Mouse (Mus musculus) CH12.LX (cell line): ENCODE measurements around the gene Hdhd3. TPM values are rescaled to one million over a fixed set of nuclear protein-coding genes. Genes with fewer than 3 reads are reported as not detected.

ENCODE experiments used
- DNase-seq: peaks from one replicate; pipeline ENCODE4 v3.0.0-alpha.2; 2013; ENCODE audit errors: extremely low read depth
- H3K27ac ChIP-seq: 2 replicates; pipeline ENCODE4 v1.5.1; 2012; ENCODE audit warnings: low read depth, mild to moderate bottlenecking, control low read depth, moderate library complexity; ENCODE audit not compliant: insufficient read depth
- H3K27me3 ChIP-seq: replicated peaks from 2 replicates; pipeline ENCODE3; 2012; ENCODE audit warnings: inconsistent platforms
- H3K36me3 ChIP-seq, 2 experiments: replicated peaks in 1 of 2; 2 replicates each; pipeline versions ENCODE3 to v1.6.1; 2012; ENCODE audit warnings: inconsistent platforms in 1 of 2, low read length in 1 of 2, mild to moderate bottlenecking in 1 of 2, mixed read lengths in 1 of 2, moderate library complexity in 1 of 2; ENCODE audit not compliant: control insufficient read depth in 1 of 2, insufficient read depth in 1 of 2
- H3K4me1 ChIP-seq, 2 experiments: 2 replicates each; pipeline ENCODE4 v1.6.1; 2012; ENCODE audit warnings: inconsistent platforms in 1 of 2, moderate library complexity in 1 of 2; ENCODE audit not compliant: insufficient read depth in 2 of 2, control insufficient read depth in 1 of 2
- H3K4me2 ChIP-seq: 2 replicates; pipeline ENCODE4 v1.6.1; 2012; ENCODE audit warnings: low read depth, mild to moderate bottlenecking, control low read depth; ENCODE audit not compliant: poor library complexity, insufficient read depth, severe bottlenecking
- H3K4me3 ChIP-seq, 3 experiments: fragments of 150-350 bp in 1 of 3; sonication (generic) in 1 of 3; replicated peaks in 1 of 3; 2 replicates each; pipeline versions ENCODE3 to v1.5.1; 2011 to 2012; ENCODE audit warnings: low read depth in 2 of 3, low read length in 2 of 3, mild to moderate bottlenecking in 2 of 3, moderate library complexity in 2 of 3, control low read depth in 1 of 3, improper control_type of control experiment in 1 of 3, inconsistent platforms in 1 of 3, mixed read lengths in 1 of 3; ENCODE audit not compliant: poor library complexity in 1 of 3
- H3K79me2 ChIP-seq: replicated peaks from 2 replicates; pipeline ENCODE4 v1.6.1; 2012; ENCODE audit warnings: mild to moderate bottlenecking, moderate library complexity; ENCODE audit not compliant: control insufficient read depth, poor library complexity, insufficient read depth, severe bottlenecking; ENCODE audit errors: extremely low read depth
- H3K9ac ChIP-seq: 2 replicates; pipeline ENCODE4 v1.6.1; 2012; ENCODE audit warnings: low read depth, mild to moderate bottlenecking, control low read depth, moderate library complexity; ENCODE audit not compliant: insufficient read depth
- H3K9me3 ChIP-seq: replicated peaks from 2 replicates; pipeline ENCODE3; 2012; ENCODE audit warnings: low read length, inconsistent platforms, mixed read lengths
- BHLHE40 ChIP-seq: IDR thresholded peaks from 2 replicates; pipeline ENCODE4 v1.6.1; 2011; ENCODE audit warnings: mild to moderate bottlenecking, low read depth, low read length, improper control_type of control experiment
- E2F4 ChIP-seq: IDR thresholded peaks from 2 replicates; pipeline ENCODE4 v1.6.1; 2011; ENCODE audit warnings: low read depth, low read length, improper control_type of control experiment; ENCODE audit not compliant: insufficient replicate concordance
- ELF1 ChIP-seq: IDR thresholded peaks from 2 replicates; pipeline ENCODE4 v1.6.1; 2014; ENCODE audit warnings: low read depth, mild to moderate bottlenecking, inconsistent platforms, low read length, improper control_type of control experiment
- GABPA ChIP-seq: IDR thresholded peaks from 2 replicates; pipeline ENCODE4 v1.6.1; 2012; ENCODE audit warnings: low read depth, low read length, improper control_type of control experiment, inconsistent platforms; ENCODE audit not compliant: insufficient replicate concordance
- JUND ChIP-seq: conservative IDR thresholded peaks from 2 replicates; pipeline ENCODE4 v1.6.1; 2011; ENCODE audit warnings: low read depth, low read length, improper control_type of control experiment
- MAX ChIP-seq: IDR thresholded peaks from 2 replicates; pipeline ENCODE4 v1.6.1; 2011; ENCODE audit warnings: low read length, improper control_type of control experiment
- NRF1 ChIP-seq: IDR thresholded peaks from 2 replicates; pipeline ENCODE4 v1.6.1; 2014; ENCODE audit warnings: low read depth, mild to moderate bottlenecking, inconsistent platforms, low read length, improper control_type of control experiment, moderate library complexity
- POLR2A ChIP-seq: IDR thresholded peaks from 2 replicates; pipeline ENCODE4 v1.6.1; 2011; ENCODE audit warnings: low read depth, mild to moderate bottlenecking, improper control_type of control experiment, low read length
- RAD21 ChIP-seq: IDR thresholded peaks from 2 replicates; pipeline ENCODE4 v1.6.1; 2011; ENCODE audit warnings: low read depth, mild to moderate bottlenecking, low read length, improper control_type of control experiment, moderate library complexity
- RCOR1 ChIP-seq: conservative IDR thresholded peaks from 2 replicates; pipeline ENCODE4 v1.6.1; 2012; ENCODE audit warnings: low read depth, mild to moderate bottlenecking, inconsistent platforms, low read length, improper control_type of control experiment
- SMC3 ChIP-seq: IDR thresholded peaks from 2 replicates; pipeline ENCODE4 v1.6.1; 2011; ENCODE audit warnings: low read depth, low read length, improper control_type of control experiment
- USF1 ChIP-seq: IDR thresholded peaks from 2 replicates; pipeline ENCODE4 v1.6.1; 2014; ENCODE audit warnings: low read depth, mild to moderate bottlenecking, inconsistent platforms, low read length, improper control_type of control experiment
- USF2 ChIP-seq: conservative IDR thresholded peaks from 2 replicates; pipeline ENCODE4 v1.6.1; 2011; ENCODE audit warnings: low read depth, low read length, improper control_type of control experiment
- ZKSCAN1 ChIP-seq: IDR thresholded peaks from 2 replicates; pipeline ENCODE4 v1.6.1; 2012; ENCODE audit warnings: low read depth, inconsistent platforms, low read length, improper control_type of control experiment, borderline replicate concordance
- ZMIZ1 ChIP-seq: IDR thresholded peaks from 2 replicates; pipeline ENCODE4 v1.6.1; 2012; ENCODE audit warnings: low read depth, mild to moderate bottlenecking, inconsistent platforms, low read length, improper control_type of control experiment
- dilution Hi-C: fragments of 300-500 bp; cut with MboI; formaldehyde crosslinking; loops from 2 replicates; pipeline ENCODE4 v1.14.3; 2020; ENCODE audit warnings: low sequenced_read_pairs; ENCODE audit not compliant: extremely low pct_unique_long_range_greater_than_20kb, extremely low pct_ligation_motif_present
- in situ Hi-C: fragments of 300-500 bp; cut with MboI; formaldehyde crosslinking; loops from 3 replicates; pipeline ENCODE4 v1.14.3; 2019; ENCODE audit warnings: low sequenced_read_pairs, low pct_ligation_motif_present, low pct_unique_long_range_greater_than_20kb, mixed read lengths
- polyA plus RNA-seq: library from polyadenylated mRNA; unstranded; fragments of >175 nt; gene quantifications from 2 replicates; pipeline ENCODE4 v1.2.1, GENCODE M21; 2012; ENCODE audit warnings: low read depth; ENCODE audit not compliant: insufficient read length
- total RNA-seq, 2 experiments: library from RNA; depleted of rRNA; stranded (reverse); fragments of 300-350 nt in 1 of 2; fragments of >200 nt in 1 of 2; gene quantifications; 2 replicates each; pipeline ENCODE4 v1.2.3; 2012 to 2014

The Hdhd3 gene
- total and polyA plus RNA-seq, 3 experiments = 4.5 to 4.7 (median 4.7) TPM

DNA sequence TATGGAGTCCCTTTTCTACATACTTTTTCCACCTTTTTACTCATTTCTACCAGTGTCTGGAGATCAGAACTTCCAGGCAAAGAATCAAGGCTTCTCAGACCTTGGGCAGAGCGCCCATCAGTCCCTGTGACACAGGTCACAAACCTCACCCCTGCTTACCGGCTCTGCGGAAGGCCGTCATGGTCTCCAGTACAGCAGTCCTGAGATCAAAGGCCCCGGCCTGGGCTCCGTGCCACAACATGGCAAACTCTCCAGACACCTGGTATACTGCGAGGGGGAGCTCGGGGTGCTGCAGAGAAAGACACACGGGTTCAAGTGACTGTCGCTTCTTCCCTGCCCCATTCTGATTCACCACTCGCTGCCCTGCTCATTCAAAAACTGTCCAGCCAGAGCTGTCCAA lies 6.7 kb upstream of the Hdhd3 start:
- no peak overlapping the region for H3K4me2 ChIP-seq
- no peaks in the 10 kb centered on the region for H3K79me2 ChIP-seq
- no peaks in the 10 kb centered on the region for H3K27me3 ChIP-seq
- in situ Hi-C loops (loop anchor here (5.0 to 10.0 kb wide), 3 partner anchors 83 to 165 kb away; partner anchors contain the start of genes Cdc26 and Prpf4), dilution Hi-C loops (no loop called here)
- no peak overlapping the region for H3K4me3 ChIP-seq
- peaks cover 63 to 76% of the 10 kb centered on the region in 2 experiments for H3K36me3 ChIP-seq
- no peak overlapping the region for H3K9ac ChIP-seq
- DNase-seq = no peak
- no peaks in the 10 kb centered on the region for H3K9me3 ChIP-seq
- TF ChIP-seq SMC3 = no peak
- TF ChIP-seq MAX = no peak
- TF ChIP-seq ZKSCAN1 = no peak
- TF ChIP-seq USF2 = no peak
- TF ChIP-seq JUND = no peak
- no peak for TF ChIP-seq ZMIZ1
- no peak for TF ChIP-seq BHLHE40
- H3K4me1 ChIP-seq = no peaks in the 10 kb centered on the region
- no peak overlapping the region for H3K27ac ChIP-seq

DNA sequence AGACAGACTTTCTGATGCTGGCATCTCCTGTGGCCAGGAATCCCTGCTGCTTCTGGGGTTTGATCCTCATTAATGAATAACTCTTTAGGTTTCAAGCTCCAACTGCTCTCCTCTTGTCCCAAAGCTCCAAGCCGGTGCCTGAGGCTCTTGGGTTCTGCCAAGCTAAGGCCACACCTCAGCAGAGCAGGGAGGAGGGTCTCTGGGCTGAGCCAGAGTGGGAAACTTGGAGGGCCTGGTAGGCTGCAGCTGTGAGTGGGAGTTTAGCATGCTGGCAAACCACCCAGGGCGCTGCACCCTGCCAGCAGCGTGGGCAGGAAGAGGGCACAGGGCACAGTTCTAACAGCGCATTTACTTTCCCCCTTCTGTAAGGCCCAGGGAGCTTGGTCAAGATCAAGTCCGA lies 5.6 kb upstream of the Hdhd3 start:
- Histone ChIP-seq H3K27ac (no peak overlapping the region), H3K9me3 (no peaks in the 10 kb centered on the region), H3K4me1 (no peaks in the 10 kb centered on the region), H3K4me2 (no peak overlapping the region), H3K79me2 (no peaks in the 10 kb centered on the region), H3K9ac (no peak overlapping the region), H3K36me3 (peaks cover 61 to 71% of the 10 kb centered on the region in 2 experiments), H3K4me3 (no peak overlapping the region), H3K27me3 (no peaks in the 10 kb centered on the region)
- dilution Hi-C loops (no loop called here), in situ Hi-C loops (loop anchor here (5.0 to 10.0 kb wide), 2 partner anchors 82 to 104 kb away; partner anchors contain the start of genes Cdc26 and Prpf4)
- TF ChIP-seq E2F4 (no peak), POLR2A (no peak), ZMIZ1 (no peak), NRF1 (no peak), RCOR1 (no peak), ELF1 (no peak), ZKSCAN1 (no peak), GABPA (no peak), BHLHE40 (no peak), RAD21 (no peak), USF1 (no peak)
- DNase-seq = no peak
